Mouse (Mus musculus): ENCODE results near the gene Ppcs.

DNA sequence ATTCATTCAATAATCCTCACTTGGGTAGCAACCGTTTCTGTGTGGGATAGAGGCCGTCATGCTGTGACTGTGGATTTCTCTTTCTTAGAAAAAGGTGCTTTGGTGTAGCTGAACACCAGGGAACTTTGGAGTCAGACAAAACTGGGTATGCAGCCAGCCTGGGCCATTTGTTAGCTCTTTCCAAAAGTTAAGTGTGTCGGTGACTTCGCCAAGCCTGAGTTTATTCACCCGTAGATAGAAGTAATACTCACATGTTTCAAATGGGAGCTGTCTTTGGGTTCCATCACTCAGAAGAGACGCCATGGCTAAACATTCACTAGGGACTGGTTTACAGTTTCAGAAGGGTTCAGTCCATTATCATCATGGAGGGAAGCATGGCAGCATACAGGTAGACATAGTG lies 25.0 kb upstream of the Ppcs start:
- TF ChIP-seq CTCF (IDR thresholded peaks at IDR 0.05; ENCODE audit: control insufficient read depth, insufficient read depth, insufficient replicate concordance, low read depth, low read length) (no peak), POLR2A (IDR thresholded peaks at IDR 0.05; ENCODE audit: control insufficient read depth, low read depth, low read length) (no peak)
